Mouse (Mus musculus): Measurements from ENCODE around the gene Ctsf. TPM values are rescaled to one million over a fixed set of nuclear protein-coding genes. Genes with fewer than 3 reads are reported as not detected.
"Not testable (repeated sequence)": the region's sequence is repeated elsewhere in the genome, so short reads cannot be mapped to it uniquely, and the experiment has no call there.

The Ctsf gene
- polyA plus RNA-seq, 1 experiment from 2014 or later = 62.7 TPM

DNA sequence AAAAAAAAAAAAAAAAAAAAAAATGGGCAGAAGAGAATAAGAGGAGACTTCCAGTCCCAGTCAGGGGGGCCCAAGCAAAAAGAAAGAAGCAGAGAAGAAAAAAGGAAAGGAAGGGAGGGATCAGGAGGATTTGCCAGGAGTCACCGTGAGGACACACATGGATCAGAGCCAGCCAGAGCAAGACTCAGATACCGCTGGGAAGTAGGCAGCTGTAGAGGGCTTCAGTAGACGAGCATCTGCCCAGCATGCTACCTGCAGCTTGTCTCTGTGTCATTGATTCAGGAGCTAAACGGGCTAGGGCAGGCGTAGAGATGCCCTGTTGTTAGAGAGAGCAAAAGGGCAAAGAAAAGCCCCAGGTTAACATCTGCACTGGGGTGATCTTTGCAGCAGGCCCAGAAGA, 4.6 kb upstream of the Ctsf start:
- Histone ChIP-seq H3K27me3 (no peaks in the 10 kb centered on the region), H3K4me2 (replicated peaks) (no peak overlapping the region), H3K36me3 (no peaks in the 10 kb centered on the region), H3K27ac (replicated peaks) (no peak overlapping the region), H3K4me1 (0 out of 2 replicates have a peak, but pooled peaks cover 3% of the 10 kb centered on the region), H3K9me3 (replicated peaks) (no peaks in the 10 kb centered on the region), H3K4me3 (replicated peaks) (no peak overlapping the region), H3K9ac (no peak overlapping the region)
- no peak for ATAC-seq (ENCODE audit: insufficient number of reproducible peaks, low FRiP score, low TSS enrichment, low read depth)
- WGBS = 47% methylated on average over 5 of the region's 5 CpGs

DNA sequence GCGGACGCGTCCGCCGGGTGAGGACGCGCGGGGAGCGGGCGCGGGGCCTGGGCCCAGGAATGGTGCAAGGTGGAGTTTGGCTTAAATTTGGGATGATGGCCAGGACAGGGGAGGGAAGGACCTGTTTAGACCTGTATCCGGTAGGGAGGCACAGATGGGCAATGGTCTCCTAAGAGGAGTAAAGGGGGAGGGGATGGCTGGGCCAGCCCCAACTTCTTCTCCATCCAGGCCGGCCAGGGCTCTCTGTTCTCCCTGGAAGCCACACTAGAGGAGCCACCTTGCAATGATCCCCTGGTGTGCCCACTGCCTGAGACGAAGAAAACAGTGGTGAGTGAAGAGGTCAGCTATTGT, 515 bp downstream of the Ctsf start:
- H3K36me3 ChIP-seq = peaks cover 10% of the 10 kb centered on the region; the same call in 1 of the 2 replicates
- WGBS = 1% methylated on average over 14 of the region's 14 CpGs
- ATAC-seq (ENCODE audit: insufficient number of reproducible peaks, low FRiP score, low TSS enrichment, low read depth) = peak; percentile 55
- H3K27ac ChIP-seq (replicated peaks) = no peak overlapping the region
- peak overlapping the region; percentile 57 for H3K9ac ChIP-seq
- no peaks in the 10 kb centered on the region for H3K27me3 ChIP-seq
- no peaks in the 10 kb centered on the region for H3K9me3 ChIP-seq (replicated peaks)
- H3K4me1 ChIP-seq = peaks cover 7% of the 10 kb centered on the region; the same call in 1 of the 2 replicates
- H3K4me2 ChIP-seq (replicated peaks) = peak overlapping the region; percentile 95
- H3K4me3 ChIP-seq (replicated peaks) = peak overlapping the region; percentile 58

DNA sequence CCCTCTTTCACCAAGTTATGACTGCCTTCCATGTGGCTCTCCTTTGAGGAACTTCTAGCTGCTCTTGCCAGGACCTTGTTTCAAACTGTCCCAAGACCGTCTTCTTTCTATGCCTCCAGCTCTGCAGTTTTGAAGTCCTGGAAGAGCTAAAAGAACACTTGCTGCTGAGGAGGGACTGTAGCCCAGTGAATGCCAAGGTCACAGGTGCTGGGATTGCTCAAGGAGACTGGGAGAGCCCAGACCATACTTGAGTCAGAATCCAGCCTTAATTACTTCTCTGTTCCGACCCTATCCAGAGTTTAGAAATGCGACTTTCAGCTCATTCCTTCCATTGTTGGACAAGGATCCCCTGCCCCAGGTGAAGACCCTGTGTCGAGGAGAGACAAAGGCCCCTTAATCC, 1.0 kb downstream of the Ctsf start:
- Histone ChIP-seq H3K4me1 (peaks cover 7% of the 10 kb centered on the region; the same call in 1 of the 2 replicates), H3K4me2 (replicated peaks) (peak overlapping the region; percentile 95), H3K27ac (replicated peaks) (no peak overlapping the region), H3K4me3 (replicated peaks) (peak overlapping the region; percentile 58; the same call in 1 of the 2 replicates), H3K36me3 (peaks cover 13% of the 10 kb centered on the region; the same call in 1 of the 2 replicates), H3K9ac (0 out of 2 replicates have a peak overlapping the region, but pooled peaks have one; percentile 57), H3K9me3 (replicated peaks) (no peaks in the 10 kb centered on the region), H3K27me3 (no peaks in the 10 kb centered on the region)
- no peak for ATAC-seq (ENCODE audit: insufficient number of reproducible peaks, low FRiP score, low TSS enrichment, low read depth)
- WGBS = 70% methylated on average over 4 of the region's 4 CpGs

DNA sequence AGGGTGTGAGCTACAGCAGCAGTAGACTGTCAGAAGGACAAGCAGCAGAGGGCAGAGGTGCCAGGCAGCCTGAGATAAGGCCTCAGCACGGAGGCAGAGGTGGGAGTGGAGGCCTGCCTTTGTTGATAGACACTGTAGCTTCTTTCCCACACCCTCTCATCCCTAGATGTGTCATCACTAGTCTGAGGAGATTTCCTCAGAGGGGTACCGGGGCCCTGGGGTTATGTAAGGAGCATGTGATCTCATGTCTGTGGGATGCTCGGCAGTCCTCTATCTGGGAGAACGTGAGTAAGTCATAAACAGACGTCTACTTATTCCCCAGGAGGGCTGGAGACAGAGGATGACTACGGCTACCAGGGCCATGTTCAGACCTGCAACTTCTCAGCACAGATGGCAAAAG, 4.2 kb downstream of the Ctsf start:
- Histone ChIP-seq H3K4me2 (replicated peaks) (no peak overlapping the region), H3K9ac (no peak overlapping the region), H3K27me3 (no peaks in the 10 kb centered on the region), H3K4me1 (peaks cover 7% of the 10 kb centered on the region; the same call in 1 of the 2 replicates), H3K27ac (replicated peaks) (no peak overlapping the region), H3K36me3 (peaks cover 17% of the 10 kb centered on the region; the same call in 1 of the 2 replicates), H3K9me3 (replicated peaks) (no peaks in the 10 kb centered on the region), H3K4me3 (replicated peaks) (no peak overlapping the region)
- WGBS = 62% methylated on average over 6 of the region's 6 CpGs
- ATAC-seq (ENCODE audit: insufficient number of reproducible peaks, low FRiP score, low TSS enrichment, low read depth) = no peak

DNA sequence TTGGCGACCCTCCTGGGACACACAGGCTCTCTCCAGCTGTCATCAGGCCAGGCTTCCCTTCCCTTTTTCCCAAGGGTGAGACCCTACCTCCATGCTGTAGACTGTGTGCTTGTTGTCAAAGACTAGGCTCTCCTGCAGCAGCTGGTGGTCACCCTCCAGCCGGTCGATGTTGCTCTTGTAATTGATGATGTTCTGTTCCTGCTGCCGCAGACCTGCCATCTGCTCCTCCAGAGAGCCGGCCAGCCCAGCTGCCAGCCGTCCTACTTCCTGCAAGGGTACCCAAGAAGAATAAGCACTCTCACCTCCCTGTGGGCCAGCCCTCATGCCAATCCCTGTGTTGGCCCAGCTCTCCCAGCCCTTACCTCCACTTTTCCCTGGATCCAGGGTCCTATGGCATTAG, 8.1 kb downstream of the Ctsf start:
- Histone ChIP-seq H3K4me1 (peaks cover 3% of the 10 kb centered on the region; the same call in 1 of the 2 replicates), H3K9ac (no peak overlapping the region), H3K9me3 (replicated peaks) (no peaks in the 10 kb centered on the region), H3K4me3 (replicated peaks) (no peak overlapping the region), H3K27ac (replicated peaks) (no peak overlapping the region), H3K27me3 (no peaks in the 10 kb centered on the region), H3K4me2 (replicated peaks) (no peak overlapping the region), H3K36me3 (peaks cover 17% of the 10 kb centered on the region; the same call in 1 of the 2 replicates)
- WGBS = 75% methylated on average over 6 of the region's 6 CpGs
- ATAC-seq (ENCODE audit: insufficient number of reproducible peaks, low FRiP score, low TSS enrichment, low read depth) = 0 out of 2 replicates have a peak, but pooled peaks have one; percentile 30

DNA sequence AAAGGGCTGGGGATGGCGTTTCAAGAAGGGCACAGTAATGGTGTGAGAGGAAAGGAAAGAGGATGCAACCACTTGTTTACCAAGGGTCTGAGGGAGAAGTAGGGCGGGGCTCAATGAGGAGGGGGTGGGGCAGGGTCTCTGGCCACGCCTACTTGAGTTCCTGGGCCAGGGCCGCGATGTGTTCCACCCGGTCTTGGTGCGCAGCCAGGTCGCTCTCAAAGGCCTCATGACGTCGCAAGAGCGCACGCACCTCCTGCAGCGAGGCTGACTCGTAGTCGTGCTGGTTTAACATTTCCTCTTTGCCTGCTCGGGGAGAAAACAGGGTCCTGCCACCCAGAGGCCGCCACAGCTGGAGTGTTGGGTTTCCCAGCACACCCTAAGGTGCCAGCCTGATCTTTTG, 10.2 kb downstream of the Ctsf start:
- Histone ChIP-seq H3K27ac (replicated peaks) (no peak overlapping the region), H3K9me3 (replicated peaks) (no peaks in the 10 kb centered on the region), H3K4me3 (replicated peaks) (no peak overlapping the region), H3K4me1 (peaks cover 3% of the 10 kb centered on the region; the same call in 1 of the 2 replicates), H3K9ac (0 out of 2 replicates have a peak overlapping the region, but pooled peaks have one; percentile 23), H3K27me3 (no peaks in the 10 kb centered on the region), H3K36me3 (peaks cover 10% of the 10 kb centered on the region; the same call in 1 of the 2 replicates), H3K4me2 (replicated peaks) (peak overlapping the region; percentile 38)
- 3% methylated on average over 17 of the region's 17 CpGs for WGBS
- no peak for ATAC-seq (ENCODE audit: insufficient number of reproducible peaks, low FRiP score, low TSS enrichment, low read depth)

DNA sequence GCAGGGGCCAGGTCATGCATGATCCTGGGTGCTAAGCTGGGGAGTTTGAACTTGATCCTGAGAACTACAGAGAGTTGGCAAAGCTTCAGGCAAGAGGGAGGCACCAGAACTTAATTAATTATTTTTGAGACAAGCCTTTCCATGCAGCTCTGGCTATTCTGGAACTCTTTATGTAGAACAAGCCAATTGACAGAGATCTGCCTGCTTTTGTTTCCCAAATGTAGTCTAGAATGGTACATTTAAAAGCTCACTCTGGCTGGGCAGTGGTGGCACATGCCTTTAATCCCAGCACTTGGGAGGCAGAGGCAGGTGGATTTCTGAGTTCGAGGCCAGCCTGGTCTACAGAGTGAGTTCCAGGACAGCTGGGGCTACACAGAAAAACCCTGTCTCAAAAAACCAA, 19.7 kb downstream of the Ctsf start:
- H3K36me3 ChIP-seq; H3K4me3 ChIP-seq (replicated peaks); H3K27ac ChIP-seq (replicated peaks); H3K4me2 ChIP-seq (replicated peaks); H3K9ac ChIP-seq; H3K27me3 ChIP-seq; ATAC-seq (ENCODE audit: insufficient number of reproducible peaks, low FRiP score, low TSS enrichment, low read depth); H3K9me3 ChIP-seq (replicated peaks): not testable (repeated sequence)
- peaks cover 20% of the 10 kb centered on the region for H3K4me1 ChIP-seq
- WGBS = 72% methylated on average over 1 of the region's 1 CpGs

DNA sequence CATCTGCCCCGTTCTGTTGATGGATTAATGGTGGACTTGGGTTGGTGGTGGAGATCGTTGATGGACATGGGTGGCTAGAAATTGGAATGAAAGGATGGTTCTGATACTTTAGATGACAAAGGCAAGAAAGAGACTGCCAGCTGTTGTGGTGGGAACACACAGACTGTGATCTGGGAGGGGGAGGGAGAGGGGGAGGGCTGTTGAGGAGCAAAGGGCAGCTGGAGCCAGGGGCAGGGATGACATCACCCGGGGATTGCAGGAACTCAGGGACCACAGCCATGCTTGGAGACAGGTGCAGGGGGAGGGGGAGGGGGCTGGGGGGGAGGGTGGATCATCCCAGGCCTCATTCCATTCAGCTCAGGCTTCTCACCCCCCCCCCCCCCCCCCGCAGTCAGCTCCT, 21.3 kb downstream of the Ctsf start:
- Histone ChIP-seq H3K36me3 (no peaks in the 10 kb centered on the region), H3K27ac (replicated peaks) (no peak overlapping the region), H3K4me3 (replicated peaks) (no peak overlapping the region), H3K27me3 (no peaks in the 10 kb centered on the region), H3K4me2 (replicated peaks) (no peak overlapping the region), H3K9me3 (replicated peaks) (no peaks in the 10 kb centered on the region), H3K4me1 (peaks cover 23% of the 10 kb centered on the region), H3K9ac (no peak overlapping the region)
- no peak for ATAC-seq (ENCODE audit: insufficient number of reproducible peaks, low FRiP score, low TSS enrichment, low read depth)
- WGBS = 73% methylated on average over 3 of the region's 4 CpGs

DNA sequence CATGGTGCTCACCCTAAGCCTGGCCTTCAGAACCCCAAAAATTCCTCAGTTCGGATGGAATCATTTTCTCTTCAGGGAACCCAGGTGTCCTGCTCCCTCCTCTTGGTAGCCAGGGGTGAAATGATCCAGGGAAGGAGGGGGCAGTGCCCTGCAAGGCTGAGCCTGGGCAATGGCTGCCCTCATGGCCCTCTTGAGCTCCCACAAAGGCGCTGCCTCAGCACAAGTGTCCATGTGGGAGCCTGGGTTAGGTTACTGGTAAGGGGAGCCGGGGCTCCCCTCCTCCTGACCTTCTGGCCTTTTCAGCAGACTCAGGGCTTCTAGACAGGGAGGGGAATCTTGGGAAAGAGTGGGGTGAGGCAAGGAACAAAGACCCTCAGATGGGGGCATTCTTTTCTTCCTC, 21.8 kb downstream of the Ctsf start:
- ATAC-seq (ENCODE audit: insufficient number of reproducible peaks, low FRiP score, low TSS enrichment, low read depth) = no peak
- no peaks in the 10 kb centered on the region for H3K9me3 ChIP-seq (replicated peaks)
- no peak overlapping the region for H3K9ac ChIP-seq
- peak overlapping the region; percentile 94; the same call in 1 of the 2 replicates for H3K4me2 ChIP-seq (replicated peaks)
- WGBS = 48% methylated on average over 3 of the region's 3 CpGs
- peak overlapping the region; percentile 82; the same call in 1 of the 2 replicates for H3K4me3 ChIP-seq (replicated peaks)
- H3K27ac ChIP-seq (replicated peaks) = 0 out of 2 replicates have a peak overlapping the region, but pooled peaks have one; percentile 48
- H3K36me3 ChIP-seq = no peaks in the 10 kb centered on the region
- H3K4me1 ChIP-seq = peaks cover 23% of the 10 kb centered on the region
- no peaks in the 10 kb centered on the region for H3K27me3 ChIP-seq

DNA sequence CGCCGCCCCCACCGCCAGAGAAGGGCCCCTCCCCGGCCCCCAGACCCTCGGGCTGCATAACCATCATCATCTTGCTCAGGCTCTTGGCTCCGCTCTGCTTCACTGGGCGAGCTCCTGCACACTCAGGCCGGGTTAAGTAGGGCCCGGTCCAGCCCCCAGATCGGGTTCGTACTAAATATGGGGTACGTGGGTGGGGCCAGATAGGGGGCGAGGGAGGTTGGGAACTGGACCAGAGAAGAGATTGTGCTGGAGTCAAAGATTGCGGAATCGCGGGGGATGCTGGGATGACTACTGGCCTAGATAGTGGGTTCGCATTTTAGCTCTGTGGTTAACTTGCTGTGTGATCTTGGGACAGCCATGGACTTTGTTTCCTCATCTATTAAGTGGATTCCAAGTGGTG, 22.9 kb downstream of the Ctsf start, which contains the start of gene Actn3:
Gene Actn3 (minus strand): TSS at position 125 of the 400 bp plus-strand sequence.
- H3K9ac ChIP-seq = peak within 1 kb of the TSS; percentile 91
- peak within 1 kb of the TSS; percentile 94 for H3K4me2 ChIP-seq (replicated peaks)
- peaks cover 23% of the 10 kb centered on the region for H3K4me1 ChIP-seq
- peak; percentile 25; the same call in 1 of the 2 replicates for ATAC-seq (ENCODE audit: insufficient number of reproducible peaks, low FRiP score, low TSS enrichment, low read depth)
- H3K4me3 ChIP-seq (replicated peaks) = peak within 1 kb of the TSS; percentile 82
- peak within 1 kb of the TSS; percentile 78 for H3K27ac ChIP-seq (replicated peaks)
- no peaks in the 10 kb centered on the region for H3K27me3 ChIP-seq
- WGBS = 2% methylated on average over 17 of the region's 17 CpGs
- H3K36me3 ChIP-seq = peaks cover 2% of the 10 kb centered on the region; the same call in 1 of the 2 replicates
- H3K9me3 ChIP-seq (replicated peaks) = no peaks in the 10 kb centered on the region

DNA sequence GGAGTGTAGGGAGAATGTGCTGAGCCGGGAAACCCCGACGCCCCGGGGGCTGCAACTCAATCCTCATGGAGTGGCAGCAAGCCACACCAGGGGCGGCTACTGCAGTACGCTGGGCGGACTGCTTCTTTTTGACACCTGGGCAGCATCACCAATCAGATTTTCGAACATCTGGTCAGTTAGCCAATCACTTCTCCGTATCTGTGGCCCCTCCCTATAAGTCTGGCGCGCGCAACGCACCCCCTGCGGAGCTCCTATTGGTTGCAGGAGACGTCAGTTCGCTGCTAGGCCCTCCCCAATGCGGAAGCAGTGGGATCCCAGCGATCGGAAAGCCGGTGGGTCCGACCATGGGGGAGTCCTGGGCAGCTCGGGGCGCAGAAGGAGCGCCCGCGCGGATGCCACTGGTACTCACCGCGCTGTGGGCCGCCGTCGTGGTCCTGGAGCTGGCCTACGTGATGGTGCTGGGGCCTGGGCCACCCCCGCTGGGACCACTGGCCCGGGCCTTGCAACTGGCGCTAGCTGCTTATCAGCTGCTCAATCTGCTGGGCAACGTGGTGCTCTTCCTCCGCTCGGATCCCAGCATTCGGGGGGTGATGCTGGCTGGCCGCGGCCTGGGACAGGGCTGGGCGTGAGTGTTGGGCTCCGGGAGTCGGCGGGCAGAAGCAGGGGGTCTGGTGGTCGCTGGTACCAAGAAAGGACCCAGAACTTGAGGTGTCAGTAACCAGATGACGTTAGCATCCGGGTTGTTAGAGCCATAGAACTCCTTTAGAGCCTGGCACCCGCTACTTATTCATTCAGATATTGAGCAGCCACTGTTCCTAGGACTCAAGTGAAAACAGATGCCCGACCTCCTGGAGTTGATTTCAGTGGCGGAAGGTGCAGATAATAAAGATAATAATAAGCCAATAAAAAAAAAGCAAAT, 23.7 kb downstream of the Ctsf start, which contains the start of gene Zdhhc24:
Gene Zdhhc24 (plus strand): TSS at position 264 of the 919 bp plus-strand sequence.
- Histone ChIP-seq H3K9ac (peak within 1 kb of the TSS; percentile 91), H3K27ac (replicated peaks) (peak within 1 kb of the TSS; percentile 78), H3K4me3 (replicated peaks) (peak within 1 kb of the TSS; percentile 82), H3K4me1 (peaks cover 23% of the 10 kb centered on the region), H3K27me3 (no peaks in the 10 kb centered on the region), H3K4me2 (replicated peaks) (peak within 1 kb of the TSS; percentile 94), H3K36me3 (peaks cover 8% of the 10 kb centered on the region; the same call in 1 of the 2 replicates), H3K9me3 (replicated peaks) (no peaks in the 10 kb centered on the region)
- WGBS = under 1% methylated on average over 52 of the region's 52 CpGs
- ATAC-seq (ENCODE audit: insufficient number of reproducible peaks, low FRiP score, low TSS enrichment, low read depth) = peak; percentile 93
